Mouse (Mus musculus) neutrophil, adult 59 days (primary cell): ENCODE results near the gene Rpf1. TPM values are rescaled to one million over a fixed set of nuclear protein-coding genes. Genes with fewer than 3 reads are reported as not detected.

ENCODE experiments used
- total RNA-seq, 2 experiments: library from RNA; stranded (reverse); gene quantifications; 1 replicate in 1 of 2; 2 replicates in 1 of 2; pipeline ENCODE4 v1.2.4; 2023

The Rpf1 gene
- total RNA-seq, result 10 to 100 TPM; 34.3 to 47.7 TPM

DNA sequence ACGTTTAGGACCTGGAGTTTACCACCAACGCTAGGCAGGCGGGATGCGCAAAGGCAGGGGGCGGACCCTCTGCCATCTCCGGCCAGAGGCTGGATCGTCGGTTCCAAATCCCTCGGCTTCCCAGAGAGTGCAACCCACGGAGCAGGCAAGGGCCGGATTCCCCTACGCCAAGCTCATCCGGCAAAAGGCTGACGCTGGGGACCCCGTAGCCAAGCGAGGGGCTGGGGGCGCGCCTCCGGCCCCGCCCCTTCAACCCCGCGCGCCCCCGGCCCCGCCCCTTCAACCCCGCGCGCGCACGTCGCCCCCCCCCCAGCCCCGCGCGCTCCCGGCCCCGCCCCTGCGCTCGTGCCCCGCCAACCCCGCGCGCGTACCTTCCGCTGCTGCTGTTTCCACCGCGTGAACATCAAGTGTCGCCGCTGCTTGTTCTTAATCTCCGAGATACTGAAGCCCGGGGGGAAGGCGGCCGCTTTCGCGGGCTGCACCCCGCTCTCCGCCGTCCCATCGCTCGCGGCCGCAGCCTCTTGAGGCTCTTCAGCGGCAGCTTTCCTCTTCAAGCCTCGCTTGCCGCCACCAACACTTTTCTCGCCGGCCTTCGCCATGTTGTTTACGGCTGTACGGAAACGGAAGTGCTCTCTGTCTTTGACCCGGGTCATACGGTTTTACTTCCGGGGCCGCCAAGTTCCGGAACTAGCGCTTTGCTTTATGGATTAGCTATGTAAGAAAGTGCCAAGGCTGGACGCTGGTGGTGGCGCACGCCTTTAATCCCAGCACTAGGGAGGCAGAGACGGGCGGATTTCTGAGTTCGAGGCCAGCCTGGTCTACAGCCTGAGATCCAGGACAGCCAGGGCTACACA, at the start of gene Rpf1:
TSS of gene Rpf1 (minus strand) at position 632 of the 854 bp plus-strand sequence.

DNA sequence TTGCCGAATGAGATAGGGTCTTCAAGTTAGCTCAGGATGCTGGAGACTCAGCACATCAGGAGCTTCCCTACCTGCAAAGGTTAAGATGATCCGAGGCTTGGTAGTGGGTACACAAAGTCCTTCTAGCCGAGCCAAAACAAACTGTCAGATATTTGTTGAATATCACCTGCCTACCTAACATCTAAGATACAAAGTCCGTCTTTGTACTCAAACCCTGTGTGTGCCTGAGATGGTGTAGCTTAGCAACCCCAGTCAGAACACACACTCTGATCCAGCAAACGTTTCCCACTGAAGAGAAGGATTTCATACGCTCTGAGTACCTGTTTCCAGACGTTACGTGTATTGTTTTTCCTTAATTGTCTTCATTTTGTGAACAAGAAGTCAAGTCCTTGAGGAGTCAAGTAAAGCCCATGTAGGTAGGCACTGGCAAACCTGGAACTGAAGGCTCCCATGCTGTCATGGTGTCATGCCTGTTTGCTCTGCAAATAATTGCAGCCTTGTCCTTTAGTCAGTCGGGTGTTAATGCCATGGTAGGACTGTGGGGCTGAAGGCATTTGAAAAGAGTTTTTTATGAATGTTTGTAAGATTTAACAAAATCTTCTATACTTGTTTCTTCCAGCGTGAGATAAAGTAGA, 49.0 kb upstream of the Rpf1 start, which contains the start of gene Uox:
TSS of gene Uox (plus strand) at position 279 of the 635 bp plus-strand sequence.

DNA sequence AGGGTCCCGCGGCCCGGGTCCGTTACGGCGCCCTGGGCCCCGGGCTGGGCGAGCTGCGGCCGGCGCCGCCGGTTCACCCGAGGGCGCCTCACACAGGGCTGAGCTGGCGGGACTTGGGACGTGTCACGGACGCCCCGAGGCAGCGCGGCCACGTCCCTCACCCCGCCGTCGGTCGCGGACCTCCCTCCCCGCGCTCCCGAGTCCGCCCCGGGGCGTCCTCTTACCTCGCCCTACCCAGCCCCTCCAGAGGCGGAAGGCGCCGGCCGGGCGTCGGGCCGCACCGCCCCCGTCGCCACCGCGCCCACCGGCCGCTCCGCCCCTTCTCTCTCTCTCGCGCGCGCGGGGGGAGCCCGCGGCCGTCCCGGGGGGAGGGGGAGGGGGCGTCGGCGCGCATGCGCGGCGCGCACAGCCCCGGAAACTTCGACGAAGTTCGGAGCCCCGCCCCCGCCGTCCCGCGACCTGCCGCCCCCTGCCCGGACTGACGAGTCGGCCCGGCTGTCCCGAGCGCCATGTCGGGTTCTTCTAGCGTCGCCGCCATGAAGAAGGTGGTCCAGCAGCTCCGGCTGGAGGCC, 21.7 kb downstream of the Rpf1 start, which contains the start of the genes Spata1 and Gng5:
TSS of gene Spata1 (minus strand) at position 323 of the 572 bp plus-strand sequence.
TSS of gene Gng5 (plus strand) at position 377 of the 572 bp plus-strand sequence.

Other genes starting within 250 kb of the Rpf1 start
- 10 to 100 TPM in 1 of 2 experiments, 1 to 10 TPM in 1; 7.7 to 10.9 TPM for gene Ssx2ip, start 116.8 kb downstream of the Rpf1 start, total RNA-seq
- 10 to 100 TPM; 25.1 to 25.9 TPM for gene Ctbs, start 71.6 kb downstream of the Rpf1 start, total RNA-seq
- gene Spata1, start 21.7 kb downstream of the Rpf1 start, total RNA-seq, result 1 to 10 TPM; 5.3 to 6.1 TPM
- 100 to 1,000 TPM; 288 to 291 TPM for gene Gng5, start 21.6 kb downstream of the Rpf1 start, total RNA-seq
- gene Uox, start 49.0 kb upstream of the Rpf1 start, total RNA-seq, result not detected
- gene Dnase2b, start 94.2 kb upstream of the Rpf1 start, total RNA-seq, result not detected
- not detected for gene 4930503B20Rik, start 129.9 kb upstream of the Rpf1 start, total RNA-seq
- gene Samd13, start 164.2 kb upstream of the Rpf1 start, total RNA-seq, result 1 to 10 TPM in 1 of 2 experiments, not detected in 1; 1.1 TPM